In the genomic region with DNA sequence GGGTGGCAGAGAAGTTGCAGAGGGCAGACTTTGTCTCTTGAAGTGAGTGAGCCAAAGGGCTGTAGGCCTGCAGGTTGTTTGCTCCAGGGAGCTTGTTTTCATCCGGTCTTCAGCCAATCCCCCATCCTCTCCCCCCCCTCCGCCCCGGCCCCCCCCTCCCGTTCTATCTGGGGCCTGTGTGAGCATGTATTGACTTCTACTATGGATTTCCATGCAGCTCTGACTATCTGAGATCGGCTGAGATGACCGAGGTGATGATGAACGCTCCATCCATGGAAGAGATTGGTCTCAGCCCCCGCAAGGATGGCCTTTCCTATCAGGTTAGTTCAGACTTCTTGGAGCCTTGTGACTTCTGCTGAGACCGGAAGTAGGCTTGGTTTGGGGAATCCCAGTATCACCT, we compare ENCODE assay signal across 8 mouse cellular contexts. TPM values are rescaled to one million over a fixed set of nuclear protein-coding genes. Genes with fewer than 3 reads are reported as not detected.
A peak's percentile ranks its signal among the peaks of the same experiment; 100 is the strongest.
DNase-seq lines count a peak whose midpoint lies in the region; ATAC-seq and TF ChIP-seq lines count a peak whose summit lies in the region.
"Had no signal": no experiment of that assay in that cellular context is flagged by ENCODE, and none has a peak within 500 bp of the region (broad histone marks: within the 10 kb centered on the region; RNA-seq: fewer than 3 reads in every experiment).

No protein-coding gene starts in this region.

- TF ChIP-seq EP300 in lung, postnatal 0 days (IDR thresholded peaks at IDR 0.05): no peak

- no peaks in the 10 kb centered on the region for H3K27me3 ChIP-seq in lung, postnatal 0 days (replicated peaks; ENCODE audit: insufficient read depth, low read length)
- no peaks in the 10 kb centered on the region for H3K27me3 ChIP-seq in heart, embryonic 15.5 days
- no peaks in the 10 kb centered on the region for H3K27me3 ChIP-seq in limb, embryonic 11.5 days (ENCODE audit: control insufficient read depth, insufficient read depth, low read length)
- H3K27me3 ChIP-seq in stomach, embryonic 15.5 days (replicated peaks): no peaks in the 10 kb centered on the region

- no peak overlapping the region for H3K9ac ChIP-seq in lung, postnatal 0 days (replicated peaks; ENCODE audit: low read depth)
- peak overlapping the region; percentile 61 for H3K9ac ChIP-seq in heart, embryonic 15.5 days
- no peak overlapping the region for H3K9ac ChIP-seq in limb, embryonic 11.5 days (ENCODE audit: low read length)
- no peak overlapping the region for H3K9ac ChIP-seq in stomach, embryonic 15.5 days

- H3K9me3 ChIP-seq in lung, postnatal 0 days (ENCODE audit: low read length): no peaks in the 10 kb centered on the region
- H3K9me3 ChIP-seq in heart, embryonic 15.5 days (replicated peaks): no peaks in the 10 kb centered on the region
- no peaks in the 10 kb centered on the region for H3K9me3 ChIP-seq in limb, embryonic 11.5 days (ENCODE audit: control insufficient read depth, low read length)
- no peaks in the 10 kb centered on the region for H3K9me3 ChIP-seq in stomach, embryonic 15.5 days

- H3K4me1 ChIP-seq in lung, postnatal 0 days (ENCODE audit: insufficient read depth, low read depth, low read length): peaks cover 6% of the 10 kb centered on the region; the same call in 1 of the 2 replicates
- H3K4me1 ChIP-seq in heart, embryonic 15.5 days (replicated peaks): peaks cover 41% of the 10 kb centered on the region
- H3K4me1 ChIP-seq in limb, embryonic 11.5 days (ENCODE audit: control insufficient read depth, insufficient read depth, low read length): peaks cover 10% of the 10 kb centered on the region; the same call in 1 of the 2 replicates
- peaks cover 21% of the 10 kb centered on the region; the same call in 1 of the 2 replicates for H3K4me1 ChIP-seq in stomach, embryonic 15.5 days

- peak overlapping the region; percentile 31 for H3K4me3 ChIP-seq in lung, postnatal 0 days (ENCODE audit: low read depth, low read length)
- H3K4me3 ChIP-seq in heart, embryonic 15.5 days: peak overlapping the region; percentile 88
- H3K4me3 ChIP-seq in limb, embryonic 11.5 days (ENCODE audit: low read depth, low read length): no peak overlapping the region
- peak overlapping the region; percentile 22 for H3K4me3 ChIP-seq in stomach, embryonic 15.5 days (replicated peaks)

- DNase-seq in lung, postnatal 0 days (ENCODE audit: low spot score): no peak
- DNase-seq in lung, postnatal 14 days: no peak
- no peak for DNase-seq in limb, embryonic 11.5 days (ENCODE audit: low spot score)
- DNase-seq in ovary, postnatal 36 days (ENCODE audit: low spot score): no peak
- no peak for DNase-seq in layer of hippocampus, postnatal 36 days
- DNase-seq: cerebellum, postnatal 10 days had no signal

- peak overlapping the region; percentile 58; the same call in 1 of the 2 replicates for H3K27ac ChIP-seq in lung, postnatal 0 days (ENCODE audit: low read length)
- H3K27ac ChIP-seq in heart, embryonic 15.5 days: peak overlapping the region; percentile 83
- no peak overlapping the region for H3K27ac ChIP-seq in limb, embryonic 11.5 days (replicated peaks; ENCODE audit: low read depth, low read length)
- no peak overlapping the region for H3K27ac ChIP-seq in stomach, embryonic 15.5 days

- peak overlapping the region; percentile 50 for H3K4me2 ChIP-seq in lung, postnatal 0 days (replicated peaks; ENCODE audit: low read depth, low read length)
- H3K4me2 ChIP-seq in heart, embryonic 15.5 days: peak overlapping the region; percentile 86
- peak overlapping the region; percentile 11; the same call in 1 of the 2 replicates for H3K4me2 ChIP-seq in limb, embryonic 11.5 days (ENCODE audit: low read depth, severe bottlenecking)
- peak overlapping the region; percentile 46; the same call in 1 of the 2 replicates for H3K4me2 ChIP-seq in stomach, embryonic 15.5 days

- no peak for ATAC-seq in lung, postnatal 0 days
- no peak for ATAC-seq in heart, embryonic 15.5 days (replicated peaks; ENCODE audit: insufficient number of reproducible peaks, insufficient read depth, low FRiP score, low read depth)
- ATAC-seq in limb, embryonic 11.5 days (ENCODE audit: insufficient number of reproducible peaks, low FRiP score, low TSS enrichment, low read depth): no peak
- ATAC-seq in stomach, embryonic 15.5 days (ENCODE audit: insufficient read depth, low FRiP score, low read depth): no peak

- H3K36me3 ChIP-seq in lung, postnatal 0 days (ENCODE audit: insufficient read depth, low read length): no peaks in the 10 kb centered on the region; the same call in 1 of the 2 replicates
- H3K36me3 ChIP-seq in heart, embryonic 15.5 days: peaks cover 30% of the 10 kb centered on the region
- peaks cover 2% of the 10 kb centered on the region; the same call in 1 of the 2 replicates for H3K36me3 ChIP-seq in limb, embryonic 11.5 days (ENCODE audit: control insufficient read depth, insufficient read depth, low read length)
- H3K36me3 ChIP-seq in stomach, embryonic 15.5 days: peaks cover 13% of the 10 kb centered on the region

- 48% methylated on average over 8 of the region's 9 CpGs for WGBS in lung, postnatal 0 days
- WGBS in heart, embryonic 15.5 days: 22% methylated on average over 9 of the region's 9 CpGs
- WGBS in limb, embryonic 11.5 days: 57% methylated on average over 8 of the region's 9 CpGs
- WGBS in stomach, embryonic 15.5 days: 41% methylated on average over 9 of the region's 9 CpGs

- TF ChIP-seq CTCF in lung, postnatal 0 days (IDR thresholded peaks at IDR 0.05): no peak

RNA-seq across cellular contexts. Expression of a gene that starts 2.9 kb away (rescaled TPM):
- 16.2 and 19.2 TPM in 2 replicates for polyA plus RNA-seq in lung, postnatal 0 days (2015; fragmentation: Nextera tagmentation; extraction: Ambion mirVana)
- 23.2 and 29.0 TPM in 2 replicates for polyA plus RNA-seq in heart, embryonic 15.5 days (2015; fragmentation: Nextera tagmentation; extraction: Ambion mirVana)
- 2.6 and 3.6 TPM in 2 replicates for polyA plus RNA-seq in limb, embryonic 11.5 days (2014; fragmentation: Nextera tagmentation; extraction: Ambion mirVana)
- polyA plus RNA-seq in stomach, embryonic 15.5 days (2015; fragmentation: Nextera tagmentation; extraction: Ambion mirVana): 5.3 and 6.0 TPM in 2 replicates
- 10 to 100 TPM; 32.6 to 35.7 TPM for total RNA-seq in layer of hippocampus, postnatal 36 days (2021)

Comparison
In these comparisons a context has a peak if more than half of its experiments do, and no peak if none do; other contexts are left out.
1. H3K27ac ChIP-seq: peak in lung, postnatal 0 days (single experiment) and heart, embryonic 15.5 days (single experiment); none in limb, embryonic 11.5 days (single experiment) and stomach, embryonic 15.5 days (single experiment).
2. H3K4me2 ChIP-seq: peak in every context shown above with its lines; median percentile 86 in heart, embryonic 15.5 days; 50 in lung, postnatal 0 days; 46 in stomach, embryonic 15.5 days; 11 in limb, embryonic 11.5 days.